Mouse (Mus musculus) kidney, postnatal 14 days (tissue): Measurements from ENCODE around the gene Atp6v0e.

Source experiments
- DNase-seq: peaks from one replicate; pipeline ENCODE4 v3.0.0; 2022; ENCODE audit warnings: mixed read lengths

Gene Atp6v0e

GRCm38 (mm10) chr17:26721802-26722201 is 58.8 kb downstream of the Atp6v0e start:
- DNase-seq: no peak

- DNase-seq: no peak
These were observed 61.8 kb downstream of the Atp6v0e start for GRCm38 (mm10) chr17:26724790-26725189.

GRCm38 (mm10) chr17:26726674-26727073 is 63.6 kb downstream of the Atp6v0e start:
- no peak for DNase-seq

- DNase-seq: no peak
These were observed 64.2 kb downstream of the Atp6v0e start for GRCm38 (mm10) chr17:26727110-26727755.

GRCm38 (mm10) chr17:26742581-26742980 is 79.5 kb downstream of the Atp6v0e start:
- no peak for DNase-seq

GRCm38 (mm10) chr17:26743294-26743693 is 80.3 kb downstream of the Atp6v0e start:
- DNase-seq: no peak
